Mouse (Mus musculus) liver, embryonic 16.5 days (tissue): ENCODE results near the gene Dock1. TPM values are rescaled to one million over a fixed set of nuclear protein-coding genes. Genes with fewer than 3 reads are reported as not detected.

Experiments used
- ATAC-seq: fragments of 200-750 bp; cut with Nextera tagmentation; 2 replicates; pipeline ENCODE4 v1.8.0; 2017; ENCODE audit warnings: low read depth, mild to moderate bottlenecking, moderate number of reproducible peaks, moderate library complexity
- H3K27ac ChIP-seq: fragments of 300-500 bp; sonication (generic); 2 replicates; pipeline ENCODE4 v1.5.1; 2014; ENCODE audit warnings: mild to moderate bottlenecking, low read length
- H3K27me3 ChIP-seq: fragments of 300-500 bp; sonication (generic); 2 replicates; pipeline ENCODE4 v1.6.1; 2014; ENCODE audit warnings: low read depth, low read length, mixed read lengths; ENCODE audit not compliant: control insufficient read depth, insufficient read depth
- H3K36me3 ChIP-seq: fragments of 300-500 bp; sonication (generic); 2 replicates; pipeline ENCODE4 v1.6.1; 2014; ENCODE audit warnings: mild to moderate bottlenecking; ENCODE audit not compliant: control insufficient read depth, insufficient read depth
- H3K4me1 ChIP-seq: fragments of 300-500 bp; sonication (generic); 2 replicates; pipeline ENCODE4 v1.6.1; 2014; ENCODE audit warnings: low read depth, low read length, mixed read lengths; ENCODE audit not compliant: control insufficient read depth
- H3K4me2 ChIP-seq: fragments of 300-500 bp; sonication (generic); 2 replicates; pipeline ENCODE4 v1.6.1; 2014; ENCODE audit warnings: low read depth, low read length, mixed read lengths
- H3K4me3 ChIP-seq: fragments of 300-500 bp; sonication (generic); 2 replicates; pipeline ENCODE4 v1.5.1; 2014; ENCODE audit warnings: low read depth, mild to moderate bottlenecking, low read length
- H3K9ac ChIP-seq: fragments of 300-500 bp; sonication (generic); 2 replicates; pipeline ENCODE4 v1.6.1; 2014; ENCODE audit warnings: low read depth, low read length
- H3K9me3 ChIP-seq: fragments of 300-500 bp; sonication (generic); replicated peaks from 2 replicates; pipeline ENCODE4 v1.6.1; 2016; ENCODE audit warnings: low read length; ENCODE audit not compliant: control insufficient read depth
- WGBS: fragments of 180-500 bp; shearing (Covaris S2); extraction: QIAGEN DNeasy Blood & Tissue Kit; methylation state at CpG from one replicate; pipeline ENCODE4 v1.1.7; 2014; ENCODE audit not compliant: insufficient replicate concordance; 5-methylcytosine and 5-hydroxymethylcytosine counted together
- polyA plus RNA-seq: library from polyadenylated mRNA; unstranded; fragments of >200 nt; fragmentation: Nextera tagmentation; extraction: Ambion mirVana; gene quantifications from 2 replicates; pipeline ENCODE4 v1.2.1, GENCODE M21; 2015

Gene Dock1
- polyA plus RNA-seq, 1 experiment from 2014 or later, result 3.9 TPM

DNA sequence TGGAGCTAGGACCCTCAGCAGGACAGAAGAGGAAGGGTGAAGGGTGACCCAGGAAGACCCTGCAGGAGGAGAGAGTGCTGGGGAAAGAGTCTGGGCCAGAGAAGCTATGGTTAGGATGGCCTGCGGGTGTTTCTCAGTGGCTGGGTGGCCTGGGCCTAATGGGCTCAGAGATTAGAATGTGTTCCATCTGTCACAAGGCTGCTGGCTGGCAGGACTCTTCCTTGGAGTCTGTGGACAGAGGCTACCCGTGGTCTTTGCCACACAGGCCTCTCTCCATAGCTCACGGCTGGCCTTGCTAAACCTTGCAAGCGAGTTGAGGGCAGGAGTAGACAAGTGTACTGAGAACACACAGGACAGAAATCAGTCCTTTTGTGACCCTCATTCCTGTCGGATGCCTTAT, 32.0 kb downstream of the Dock1 start:
- H3K4me3 ChIP-seq, result no peak overlapping the region
- WGBS, result 51% methylated on average over 5 of the region's 5 CpGs
- ATAC-seq, result no peak
- H3K9ac ChIP-seq, result no peak overlapping the region
- no peaks in the 10 kb centered on the region; the same call in 1 of the 2 replicates for H3K4me1 ChIP-seq
- no peaks in the 10 kb centered on the region for H3K27me3 ChIP-seq
- no peaks in the 10 kb centered on the region for H3K36me3 ChIP-seq
- H3K27ac ChIP-seq, result no peak overlapping the region
- no peaks in the 10 kb centered on the region for H3K9me3 ChIP-seq
- no peak overlapping the region for H3K4me2 ChIP-seq

DNA sequence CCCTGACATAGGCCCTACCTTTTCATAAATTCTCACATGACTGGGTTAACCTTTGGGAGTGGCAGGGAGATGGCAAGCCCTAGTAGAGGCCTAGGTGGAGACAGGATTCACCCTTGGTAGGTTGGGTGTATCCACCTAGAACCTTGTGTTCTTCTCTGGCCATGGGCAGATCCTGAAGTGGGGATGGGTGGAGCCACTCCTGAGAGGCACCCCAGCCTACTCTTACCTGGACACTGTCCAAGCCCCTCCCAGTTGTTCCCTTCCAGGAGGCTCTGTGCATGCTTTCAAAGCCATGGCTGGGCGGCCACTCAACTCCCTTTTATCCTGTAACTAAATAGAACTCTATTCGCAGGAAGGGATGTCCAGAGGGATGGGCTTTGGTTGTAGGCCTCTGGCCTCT, 33.2 kb downstream of the Dock1 start:
- ATAC-seq, result no peak

DNA sequence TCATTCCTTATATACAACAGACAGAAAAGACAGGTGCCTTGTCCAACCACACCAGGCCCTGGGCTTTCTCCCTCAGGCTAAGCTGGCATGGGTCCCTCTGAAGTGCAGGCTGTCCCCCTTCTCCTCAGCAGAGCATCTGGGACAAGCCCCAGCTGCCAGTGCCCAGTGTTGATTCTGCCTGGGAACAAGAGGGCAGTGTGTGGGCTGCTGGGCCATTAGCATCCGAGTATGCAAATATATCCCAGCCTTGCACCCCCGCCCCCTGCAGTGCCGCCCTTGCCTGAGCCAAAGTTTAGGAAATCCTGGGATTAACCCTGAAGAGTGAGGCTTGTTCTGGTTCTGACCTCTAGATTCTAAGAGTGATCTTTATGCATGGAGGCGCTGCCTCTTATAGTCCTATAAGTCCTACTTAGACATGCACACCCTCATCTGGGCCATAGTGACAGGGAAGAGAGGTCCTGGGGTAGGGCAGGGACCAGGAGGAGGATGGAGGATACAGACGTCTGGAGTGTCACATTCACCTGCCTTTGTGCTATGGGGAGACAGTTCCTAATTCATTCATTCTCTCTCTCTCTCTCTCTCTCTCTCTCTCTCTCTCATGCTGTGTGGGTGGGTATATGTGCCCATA, 38.9 kb downstream of the Dock1 start:
- no peak overlapping the region for H3K4me2 ChIP-seq
- no peak overlapping the region for H3K9ac ChIP-seq
- ATAC-seq, result 0 out of 2 replicates have a peak, but pooled peaks have one; percentile 19
- 36% methylated on average over 5 of the region's 5 CpGs for WGBS
- no peaks in the 10 kb centered on the region for H3K4me1 ChIP-seq
- H3K27ac ChIP-seq, result no peak overlapping the region
- H3K36me3 ChIP-seq, result no peaks in the 10 kb centered on the region
- no peaks in the 10 kb centered on the region for H3K9me3 ChIP-seq
- no peaks in the 10 kb centered on the region for H3K27me3 ChIP-seq
- H3K4me3 ChIP-seq, result no peak overlapping the region

More for the DNA sequence above, 33.2 kb downstream of the Dock1 start:
- 64% methylated on average over 2 of the region's 2 CpGs for WGBS
- H3K9ac ChIP-seq, result no peak overlapping the region
- no peak overlapping the region for H3K4me3 ChIP-seq
- H3K36me3 ChIP-seq, result no peaks in the 10 kb centered on the region
- H3K4me1 ChIP-seq, result no peaks in the 10 kb centered on the region
- no peaks in the 10 kb centered on the region for H3K27me3 ChIP-seq
- H3K4me2 ChIP-seq, result no peak overlapping the region
- H3K9me3 ChIP-seq, result no peaks in the 10 kb centered on the region
- no peak overlapping the region for H3K27ac ChIP-seq

DNA sequence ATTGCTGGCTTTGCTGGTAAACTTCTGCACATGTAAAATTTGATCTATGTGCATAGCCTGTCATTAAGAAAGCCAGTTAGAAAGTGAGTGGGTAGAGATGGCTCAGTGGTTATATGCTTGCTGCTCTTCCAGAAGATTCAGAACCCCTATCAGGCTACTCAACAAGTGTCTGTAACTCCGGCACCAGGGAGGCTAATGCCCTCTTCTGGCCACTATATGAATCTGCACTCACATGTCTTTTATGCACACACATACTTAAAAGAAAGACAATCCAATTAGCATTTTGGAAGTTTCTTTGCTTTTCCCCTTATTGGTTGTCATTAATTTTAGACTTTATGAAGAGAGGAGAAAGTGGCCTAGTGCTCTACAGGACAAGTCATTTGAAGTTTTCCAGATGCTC, 41.1 kb downstream of the Dock1 start:
- no peak overlapping the region for H3K4me2 ChIP-seq
- no peak overlapping the region for H3K4me3 ChIP-seq
- no peaks in the 10 kb centered on the region for H3K27me3 ChIP-seq
- H3K27ac ChIP-seq, result no peak overlapping the region
- H3K9ac ChIP-seq, result no peak overlapping the region
- H3K36me3 ChIP-seq, result no peaks in the 10 kb centered on the region
- no peak for ATAC-seq
- H3K9me3 ChIP-seq, result no peaks in the 10 kb centered on the region
- no peaks in the 10 kb centered on the region for H3K4me1 ChIP-seq
- WGBS, result 59% methylated on average over 1 of the region's 1 CpGs

DNA sequence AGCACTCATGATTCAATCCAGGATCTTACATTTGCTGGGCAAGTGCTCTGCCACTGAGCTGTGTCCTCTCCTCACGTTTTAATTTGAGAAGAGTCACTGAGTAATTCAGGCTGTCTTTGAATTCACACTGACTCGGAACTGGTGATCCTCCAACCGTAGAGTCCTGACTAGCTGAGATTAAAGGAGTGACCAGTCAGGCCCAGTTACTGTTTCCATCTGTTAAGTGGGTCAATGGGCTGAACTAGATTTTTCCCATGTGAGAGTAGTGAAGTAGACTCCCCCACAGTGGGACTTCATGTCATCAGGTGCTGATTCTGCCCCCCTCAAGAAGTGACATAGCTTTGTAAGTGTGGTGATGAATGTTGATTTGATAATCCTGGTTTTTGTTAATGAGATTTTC, 49.0 kb downstream of the Dock1 start:
- Histone ChIP-seq H3K36me3 (no peaks in the 10 kb centered on the region), H3K27me3 (no peaks in the 10 kb centered on the region), H3K9me3 (no peaks in the 10 kb centered on the region), H3K27ac (no peak overlapping the region), H3K9ac (no peak overlapping the region), H3K4me2 (no peak overlapping the region), H3K4me1 (no peaks in the 10 kb centered on the region), H3K4me3 (no peak overlapping the region)
- 54% methylated on average over 3 of the region's 3 CpGs for WGBS
- no peak for ATAC-seq

DNA sequence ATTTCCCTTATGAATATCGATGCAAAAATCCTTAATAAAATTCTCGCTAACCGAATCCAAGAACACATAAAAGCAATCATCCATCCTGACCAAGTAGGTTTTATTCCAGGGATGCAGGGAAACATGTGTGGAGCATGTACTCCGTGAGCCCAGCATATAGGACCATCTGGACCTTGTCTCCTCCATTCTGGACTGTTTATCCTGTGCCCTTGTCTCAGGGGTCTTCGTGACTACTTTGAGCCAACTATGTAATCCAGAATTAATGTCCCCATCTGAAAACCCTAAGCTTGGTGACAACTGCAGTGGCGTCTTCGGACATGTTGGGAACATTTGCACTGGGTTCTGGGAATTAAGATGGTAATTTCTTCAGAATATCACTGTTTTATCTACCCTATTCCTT, 51.9 kb downstream of the Dock1 start:
- no peak for ATAC-seq
- 74% methylated on average over 7 of the region's 7 CpGs for WGBS
- H3K4me2 ChIP-seq, result no peak overlapping the region
- H3K4me1 ChIP-seq, result no peaks in the 10 kb centered on the region
- no peak overlapping the region for H3K27ac ChIP-seq
- H3K9ac ChIP-seq, result no peak overlapping the region
- no peak overlapping the region for H3K4me3 ChIP-seq
- H3K27me3 ChIP-seq, result no peaks in the 10 kb centered on the region
- H3K9me3 ChIP-seq, result no peaks in the 10 kb centered on the region
- H3K36me3 ChIP-seq, result no peaks in the 10 kb centered on the region

DNA sequence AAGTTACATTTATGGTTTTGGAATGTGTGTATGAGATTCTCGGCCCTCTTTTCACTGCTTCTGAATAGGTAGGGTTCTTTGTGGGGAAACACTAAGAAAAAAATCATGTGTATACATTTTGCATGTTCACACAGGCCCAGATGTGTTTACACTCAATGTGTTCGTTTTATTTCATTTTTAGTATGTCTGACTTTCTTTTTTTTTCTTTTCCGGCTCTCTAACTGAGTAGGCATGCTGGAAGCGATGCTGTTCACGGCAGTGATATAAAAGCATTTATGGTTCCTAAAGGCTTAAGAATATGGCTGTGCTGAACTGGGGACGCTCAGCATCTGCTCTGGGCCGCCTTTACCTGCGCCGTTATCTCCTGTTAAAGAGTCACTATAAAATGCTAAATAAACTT, 52.5 kb downstream of the Dock1 start:
- ATAC-seq, result no peak
- no peak overlapping the region for H3K9ac ChIP-seq
- H3K36me3 ChIP-seq, result no peaks in the 10 kb centered on the region
- no peaks in the 10 kb centered on the region for H3K4me1 ChIP-seq
- H3K4me2 ChIP-seq, result no peak overlapping the region
- no peak overlapping the region for H3K4me3 ChIP-seq
- no peaks in the 10 kb centered on the region for H3K9me3 ChIP-seq
- no peak overlapping the region for H3K27ac ChIP-seq
- 68% methylated on average over 9 of the region's 9 CpGs for WGBS
- H3K27me3 ChIP-seq, result no peaks in the 10 kb centered on the region

DNA sequence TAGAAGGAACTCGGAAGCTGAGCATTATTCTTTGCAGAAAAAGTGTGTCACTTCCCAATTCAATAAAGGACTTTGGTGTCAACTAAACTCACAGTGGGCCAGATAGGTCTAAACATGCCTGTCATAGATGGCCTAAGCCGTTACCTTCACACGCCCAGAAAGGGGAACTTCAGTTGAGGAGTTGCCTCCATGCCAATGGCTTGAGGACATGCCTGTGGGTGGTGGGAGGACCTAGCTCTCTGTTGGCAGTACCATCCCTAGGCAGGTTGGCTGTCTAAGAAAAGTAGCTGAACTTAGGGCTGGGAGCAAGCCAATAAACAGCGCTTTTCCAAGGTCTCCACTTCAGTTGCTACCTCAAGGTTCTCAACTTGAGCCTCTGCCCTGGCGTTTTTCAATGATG, 53.1 kb downstream of the Dock1 start:
- no peak overlapping the region for H3K4me3 ChIP-seq
- H3K4me1 ChIP-seq, result no peaks in the 10 kb centered on the region
- H3K4me2 ChIP-seq, result no peak overlapping the region
- no peaks in the 10 kb centered on the region for H3K9me3 ChIP-seq
- no peak overlapping the region for H3K27ac ChIP-seq
- ATAC-seq, result no peak
- H3K27me3 ChIP-seq, result no peaks in the 10 kb centered on the region
- H3K36me3 ChIP-seq, result no peaks in the 10 kb centered on the region
- no peak overlapping the region for H3K9ac ChIP-seq
- WGBS, result 56% methylated on average over 5 of the region's 5 CpGs

DNA sequence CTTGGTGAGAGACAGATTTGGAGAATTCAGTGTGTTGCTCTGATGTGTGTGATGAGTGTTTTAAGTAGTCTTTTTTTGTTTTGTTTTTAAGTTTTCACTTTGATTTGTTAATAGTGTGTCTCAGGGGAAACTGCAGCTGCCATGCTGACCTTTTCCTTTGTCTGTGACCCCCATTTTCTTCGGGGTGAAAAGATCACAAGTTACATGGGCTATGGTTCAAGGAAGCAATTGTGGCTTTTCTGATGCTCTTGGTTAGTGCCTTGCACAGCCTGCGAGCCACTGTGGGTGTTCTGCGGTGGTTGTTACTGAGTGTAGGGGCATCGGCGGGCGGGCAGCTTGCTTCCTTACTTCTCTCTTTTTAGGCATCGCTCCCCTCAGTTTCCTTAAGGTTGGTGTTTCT, 54.4 kb downstream of the Dock1 start:
- Histone ChIP-seq H3K9ac (no peak overlapping the region), H3K4me3 (no peak overlapping the region), H3K9me3 (no peaks in the 10 kb centered on the region), H3K27me3 (no peaks in the 10 kb centered on the region), H3K4me2 (no peak overlapping the region), H3K27ac (no peak overlapping the region), H3K36me3 (no peaks in the 10 kb centered on the region), H3K4me1 (no peaks in the 10 kb centered on the region)
- WGBS, result 36% methylated on average over 7 of the region's 7 CpGs
- ATAC-seq, result no peak
